Mouse (Mus musculus): ENCODE data around the gene Spata2l. TPM values are rescaled to one million over a fixed set of nuclear protein-coding genes. Genes with fewer than 3 reads are reported as not detected.

The Spata2l gene
- polyA plus RNA-seq, 1 experiment from 2014 or later, result 4.2 TPM

DNA sequence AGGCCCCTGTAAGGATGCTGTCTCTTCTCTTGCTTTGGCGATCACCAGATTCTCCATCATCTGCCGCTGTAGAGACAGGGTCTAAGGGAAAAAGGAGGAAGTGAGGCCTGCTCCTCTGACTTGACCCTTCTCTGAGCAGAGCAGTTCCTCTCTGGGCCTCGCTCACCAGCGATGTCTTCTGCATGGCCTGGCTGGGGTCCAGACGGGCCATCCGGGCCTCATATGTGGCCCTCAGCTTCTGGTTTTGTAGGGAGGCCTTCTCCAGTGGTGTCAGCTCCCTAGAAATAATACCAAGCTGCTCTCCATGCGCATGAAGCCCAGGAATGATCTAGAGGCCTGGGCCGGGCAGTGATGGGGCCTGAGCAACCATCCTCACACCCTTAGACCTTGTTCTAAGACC is 12.6 kb upstream of the Spata2l start:
- ATAC-seq, result no peak

DNA sequence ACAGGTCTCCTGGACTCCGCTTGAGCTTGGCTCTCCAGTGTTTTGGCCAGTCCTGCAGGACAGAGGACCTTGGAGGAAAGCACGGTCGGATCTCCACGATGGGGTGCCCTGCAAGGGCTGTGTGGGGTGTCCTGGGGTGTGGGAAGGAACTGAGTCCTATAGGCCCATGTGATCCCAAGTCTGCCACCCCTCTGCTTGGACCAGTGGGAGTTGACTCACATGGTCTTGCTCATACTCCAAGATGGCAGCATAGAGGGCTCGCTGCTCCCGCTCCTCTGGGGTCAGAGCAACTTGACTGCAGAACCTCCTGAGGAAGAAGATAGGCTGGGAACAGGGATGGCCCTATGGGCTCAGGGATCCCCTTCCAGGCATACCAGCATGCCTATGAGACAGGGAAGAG is 11.7 kb upstream of the Spata2l start:
- no peak overlapping the region for H3K4me2 ChIP-seq (ENCODE audit: low read depth, low read length)
- 90% methylated on average over 6 of the region's 6 CpGs for WGBS (ENCODE audit: insufficient replicate concordance)
- no peaks in the 10 kb centered on the region for H3K9me3 ChIP-seq (ENCODE audit: low read length)
- H3K27ac ChIP-seq (ENCODE audit: low read depth), result no peak overlapping the region
- TF ChIP-seq EP300 (IDR thresholded peaks at IDR 0.05; ENCODE audit: low read depth) (no peak), CTCF (IDR thresholded peaks at IDR 0.05; ENCODE audit: low read depth) (no peak)
- DNase-seq, result no peak
- peaks cover 40% of the 10 kb centered on the region for H3K36me3 ChIP-seq (replicated peaks; ENCODE audit: insufficient read depth, low read length)
- no peak for ATAC-seq
- H3K9ac ChIP-seq (replicated peaks), result no peak overlapping the region
- H3K4me1 ChIP-seq (ENCODE audit: insufficient read depth), result peaks cover 16% of the 10 kb centered on the region
- no peak overlapping the region for H3K4me3 ChIP-seq (ENCODE audit: low read depth, low read length)
- no peaks in the 10 kb centered on the region for H3K27me3 ChIP-seq (ENCODE audit: insufficient read depth, low read length)

More for the DNA sequence above, 12.6 kb upstream of the Spata2l start:
- Histone ChIP-seq H3K27me3 (ENCODE audit: insufficient read depth, low read length) (no peaks in the 10 kb centered on the region), H3K4me3 (ENCODE audit: low read depth, low read length) (no peak overlapping the region), H3K4me1 (ENCODE audit: insufficient read depth) (peaks cover 16% of the 10 kb centered on the region), H3K9ac (replicated peaks) (no peak overlapping the region), H3K36me3 (replicated peaks; ENCODE audit: insufficient read depth, low read length) (peaks cover 40% of the 10 kb centered on the region), H3K4me2 (ENCODE audit: low read depth, low read length) (no peak overlapping the region), H3K9me3 (ENCODE audit: low read length) (no peaks in the 10 kb centered on the region), H3K27ac (ENCODE audit: low read depth) (no peak overlapping the region)
- WGBS (ENCODE audit: insufficient replicate concordance), result 65% methylated on average over 8 of the region's 8 CpGs
- TF ChIP-seq CTCF (IDR thresholded peaks at IDR 0.05; ENCODE audit: low read depth) (no peak), EP300 (IDR thresholded peaks at IDR 0.05; ENCODE audit: low read depth) (no peak)
- DNase-seq, result no peak

DNA sequence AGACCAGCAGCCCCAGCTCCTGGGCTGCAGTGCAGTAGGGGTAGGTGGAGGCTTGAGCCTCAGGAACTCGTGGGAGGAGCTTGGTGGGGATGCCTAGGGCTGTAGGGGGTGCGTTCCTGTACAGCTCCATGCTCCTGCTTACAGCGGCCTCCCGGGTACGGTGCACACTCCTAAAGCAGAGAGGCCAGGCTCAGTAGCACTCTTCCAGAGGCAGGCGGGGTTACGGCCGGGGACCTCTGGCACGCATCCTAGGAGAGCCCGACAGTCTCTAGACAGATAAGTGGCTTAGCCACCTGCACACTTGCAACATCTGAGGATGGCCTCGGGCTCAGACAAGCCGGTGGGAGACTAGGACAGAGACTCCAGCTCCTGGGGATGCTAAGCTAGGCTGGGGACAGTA is 9.5 kb upstream of the Spata2l start:
- ATAC-seq, result no peak
- no peak overlapping the region for H3K4me3 ChIP-seq (ENCODE audit: low read depth, low read length)
- no peak overlapping the region for H3K27ac ChIP-seq (ENCODE audit: low read depth)
- H3K36me3 ChIP-seq (replicated peaks; ENCODE audit: insufficient read depth, low read length), result peaks cover 39% of the 10 kb centered on the region
- H3K4me1 ChIP-seq (ENCODE audit: insufficient read depth), result peaks cover 21% of the 10 kb centered on the region
- no peaks in the 10 kb centered on the region for H3K27me3 ChIP-seq (ENCODE audit: insufficient read depth, low read length)
- TF ChIP-seq EP300 (IDR thresholded peaks at IDR 0.05; ENCODE audit: low read depth), result no peak
- no peak for TF ChIP-seq CTCF (IDR thresholded peaks at IDR 0.05; ENCODE audit: low read depth)
- DNase-seq, result no peak
- H3K9me3 ChIP-seq (ENCODE audit: low read length), result no peaks in the 10 kb centered on the region
- no peak overlapping the region for H3K9ac ChIP-seq (replicated peaks)
- no peak overlapping the region for H3K4me2 ChIP-seq (ENCODE audit: low read depth, low read length)
- WGBS (ENCODE audit: insufficient replicate concordance), result 92% methylated on average over 12 of the region's 12 CpGs

DNA sequence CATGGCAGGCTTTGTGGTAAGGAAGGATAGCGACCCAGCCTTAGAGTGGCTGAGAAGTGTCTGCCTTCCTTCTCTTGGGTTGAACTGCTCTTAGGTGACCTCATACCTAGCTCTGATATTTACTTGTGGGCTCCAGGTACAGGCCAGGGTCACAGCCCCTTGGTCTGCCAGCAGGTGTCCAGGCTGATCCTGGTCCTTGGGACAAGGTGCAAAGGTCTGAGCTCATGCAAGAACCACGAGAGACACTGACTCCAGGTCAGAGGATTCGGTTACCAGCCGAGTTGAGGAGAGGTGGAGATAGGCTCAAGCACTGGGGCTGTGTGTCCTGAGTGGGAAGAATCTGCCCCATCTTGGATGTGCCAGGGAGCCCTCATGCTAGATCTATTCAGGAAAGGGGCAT is 8.3 kb upstream of the Spata2l start:
- Histone ChIP-seq H3K9me3 (ENCODE audit: low read length) (no peaks in the 10 kb centered on the region), H3K36me3 (replicated peaks; ENCODE audit: insufficient read depth, low read length) (peaks cover 35% of the 10 kb centered on the region), H3K4me1 (ENCODE audit: insufficient read depth) (peaks cover 21% of the 10 kb centered on the region), H3K4me2 (ENCODE audit: low read depth, low read length) (no peak overlapping the region), H3K27ac (ENCODE audit: low read depth) (peak overlapping the region; percentile 61; the same call in 1 of the 2 replicates), H3K4me3 (ENCODE audit: low read depth, low read length) (no peak overlapping the region), H3K9ac (replicated peaks) (0 out of 2 replicates have a peak overlapping the region, but pooled peaks have one; percentile 16), H3K27me3 (ENCODE audit: insufficient read depth, low read length) (no peaks in the 10 kb centered on the region)
- TF ChIP-seq CTCF (IDR thresholded peaks at IDR 0.05; ENCODE audit: low read depth) (no peak), EP300 (IDR thresholded peaks at IDR 0.05; ENCODE audit: low read depth) (no peak)
- DNase-seq, result no peak
- peak; percentile 79 for ATAC-seq
- 73% methylated on average over 4 of the region's 4 CpGs for WGBS (ENCODE audit: insufficient replicate concordance)

DNA sequence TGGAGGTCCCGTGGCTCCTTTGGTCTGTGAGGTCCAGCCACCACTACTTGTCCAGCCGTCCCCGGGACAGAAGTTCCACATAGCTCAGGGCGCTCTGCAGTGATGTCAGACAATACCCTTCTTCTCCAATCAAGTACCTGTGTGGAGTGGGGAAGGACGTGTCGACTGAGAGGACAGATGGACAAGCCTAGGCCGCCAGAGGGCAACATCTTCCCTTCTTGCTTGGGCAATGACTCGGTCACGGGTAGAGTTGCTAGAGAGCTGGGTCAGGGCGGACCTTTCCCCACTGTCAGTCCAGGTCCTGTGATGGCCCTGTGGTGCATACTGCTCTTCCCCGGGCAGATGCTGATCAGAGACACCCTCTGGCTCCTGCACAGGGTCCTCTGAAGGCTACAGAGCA is 7.0 kb upstream of the Spata2l start:
- H3K9me3 ChIP-seq (ENCODE audit: low read length), result no peaks in the 10 kb centered on the region
- no peak overlapping the region for H3K9ac ChIP-seq (replicated peaks)
- H3K4me3 ChIP-seq (ENCODE audit: low read depth, low read length), result no peak overlapping the region
- no peaks in the 10 kb centered on the region for H3K27me3 ChIP-seq (ENCODE audit: insufficient read depth, low read length)
- peak overlapping the region; percentile 79; the same call in 1 of the 2 replicates for H3K27ac ChIP-seq (ENCODE audit: low read depth)
- DNase-seq (peak; percentile 53), ATAC-seq (peak; percentile 15)
- H3K36me3 ChIP-seq (replicated peaks; ENCODE audit: insufficient read depth, low read length), result peaks cover 23% of the 10 kb centered on the region
- WGBS (ENCODE audit: insufficient replicate concordance), result 64% methylated on average over 11 of the region's 11 CpGs
- TF ChIP-seq CTCF (IDR thresholded peaks at IDR 0.05; ENCODE audit: low read depth) (peak; percentile 58), EP300 (IDR thresholded peaks at IDR 0.05; ENCODE audit: low read depth) (no peak)
- H3K4me1 ChIP-seq (ENCODE audit: insufficient read depth), result peaks cover 21% of the 10 kb centered on the region
- no peak overlapping the region for H3K4me2 ChIP-seq (ENCODE audit: low read depth, low read length)

- no peak for DNase-seq
Observed at GRCm38 (mm10) chr8:123242107-123242923, 6.3 kb upstream of the Spata2l start.

More at GRCm38 (mm10) chr8:123242107-123242923, 6.3 kb upstream of the Spata2l start:
- peaks cover 21% of the 10 kb centered on the region for H3K4me1 ChIP-seq (ENCODE audit: insufficient read depth)
- H3K4me3 ChIP-seq (ENCODE audit: low read depth, low read length), result no peak overlapping the region
- 65% methylated on average over 7 of the region's 7 CpGs for WGBS (ENCODE audit: insufficient replicate concordance)
- peak overlapping the region; percentile 79 for H3K27ac ChIP-seq (ENCODE audit: low read depth)
- no peaks in the 10 kb centered on the region for H3K27me3 ChIP-seq (ENCODE audit: insufficient read depth, low read length)
- TF ChIP-seq CTCF (IDR thresholded peaks at IDR 0.05; ENCODE audit: low read depth), result no peak
- TF ChIP-seq EP300 (IDR thresholded peaks at IDR 0.05; ENCODE audit: low read depth), result no peak
- no peak overlapping the region for H3K4me2 ChIP-seq (ENCODE audit: low read depth, low read length)
- no peaks in the 10 kb centered on the region for H3K9me3 ChIP-seq (ENCODE audit: low read length)
- ATAC-seq, result peak; percentile 71
- 0 out of 2 replicates have a peak overlapping the region, but pooled peaks have one; percentile 26 for H3K9ac ChIP-seq (replicated peaks)
- H3K36me3 ChIP-seq (replicated peaks; ENCODE audit: insufficient read depth, low read length), result peaks cover 16% of the 10 kb centered on the region
